In genomic region chr17:5733400-5733799, GRCm38 (mm10) we compare ENCODE assay signal across 8 mouse cellular contexts.
DNase-seq lines count a peak whose midpoint lies in the region.

No protein-coding gene starts in this region.

- intact Hi-C loops in gastrocnemius, postnatal 36 days (cut with DNase I), result no loop called here

- peak; percentile 35 for DNase-seq in gastrocnemius, adult 18-20 months (ENCODE audit: low spot score)
- no peak for DNase-seq in gastrocnemius, postnatal 36 days
- peak; percentile 62 for DNase-seq in 416B (ENCODE audit: low read depth)
- DNase-seq in adipocyte (ENCODE audit: low spot score), result peak; percentile 16
- peak; percentile 46 for DNase-seq in embryo, embryonic 11 days
- DNase-seq in layer of hippocampus, adult 9-11 months, result peak; percentile 40
- peak; percentile 20 to 72 for DNase-seq in natural killer cell, adult 2 months (ENCODE audit: low spot score in 2 of 2)
- peak; percentile 47 for DNase-seq in urinary bladder, postnatal 25 days (ENCODE audit: low spot score)

Comparison
In these comparisons a context has a peak if more than half of its experiments do, and no peak if none do; other contexts are left out.
1. DNase-seq: peak in gastrocnemius, adult 18-20 months (single experiment), 416B (single experiment), adipocyte (single experiment), embryo, embryonic 11 days (single experiment), layer of hippocampus, adult 9-11 months (single experiment), natural killer cell, adult 2 months (2 of 2) and urinary bladder, postnatal 25 days (single experiment); none in gastrocnemius, postnatal 36 days (0 of 2).